Mouse (Mus musculus) lung, postnatal 0 days (tissue): Measurements from ENCODE around the gene Mboat7.

Source experiments
- CTCF ChIP-seq: IDR thresholded peaks from 2 replicates; pipeline ENCODE4 v1.5.1; 2016; ENCODE audit warnings: antibody characterized with exemption, mild to moderate bottlenecking
- EP300 ChIP-seq: IDR thresholded peaks from 2 replicates; pipeline ENCODE4 v1.6.1; 2016; ENCODE audit warnings: antibody characterized with exemption, mild to moderate bottlenecking, control low read depth

- TF ChIP-seq EP300: peak; percentile 75
- TF ChIP-seq CTCF: no peak
These were observed at the start of gene Mboat7 for GRCm38 (mm10) chr7:3692987-3693808.
